Mouse (Mus musculus) MEL (cell line): ENCODE measurements around the gene Cotl1.

Experiments used
- CTCF ChIP-seq, 3 experiments: IDR thresholded peaks in 2 of 3; conservative IDR thresholded peaks in 1 of 3; 2 replicates each; pipeline ENCODE4 v1.5.1; 2011 to 2012; ENCODE audit warnings: low read length in 3 of 3, low read depth in 2 of 3, mild to moderate bottlenecking in 2 of 3, improper control_type of control experiment in 1 of 3, inconsistent platforms in 1 of 3, mixed read lengths in 1 of 3, moderate library complexity in 1 of 3; ENCODE audit not compliant: control insufficient read depth in 1 of 3, insufficient read depth in 1 of 3, poor library complexity in 1 of 3, severe bottlenecking in 1 of 3
- MYC ChIP-seq: IDR thresholded peaks from 2 replicates; pipeline ENCODE4 v1.6.1; 2011; ENCODE audit warnings: low read depth, mild to moderate bottlenecking, low read length, improper control_type of control experiment, moderate library complexity
- TAL1 ChIP-seq: IDR thresholded peaks from 2 replicates; pipeline ENCODE4 v1.6.1; 2012; ENCODE audit warnings: mild to moderate bottlenecking, inconsistent platforms, low read length, moderate library complexity, mixed read lengths
- TCF12 ChIP-seq: IDR thresholded peaks from 2 replicates; pipeline ENCODE4 v1.6.1; 2014; ENCODE audit warnings: low read depth, mild to moderate bottlenecking, inconsistent platforms, low read length, improper control_type of control experiment, moderate library complexity

DNA sequence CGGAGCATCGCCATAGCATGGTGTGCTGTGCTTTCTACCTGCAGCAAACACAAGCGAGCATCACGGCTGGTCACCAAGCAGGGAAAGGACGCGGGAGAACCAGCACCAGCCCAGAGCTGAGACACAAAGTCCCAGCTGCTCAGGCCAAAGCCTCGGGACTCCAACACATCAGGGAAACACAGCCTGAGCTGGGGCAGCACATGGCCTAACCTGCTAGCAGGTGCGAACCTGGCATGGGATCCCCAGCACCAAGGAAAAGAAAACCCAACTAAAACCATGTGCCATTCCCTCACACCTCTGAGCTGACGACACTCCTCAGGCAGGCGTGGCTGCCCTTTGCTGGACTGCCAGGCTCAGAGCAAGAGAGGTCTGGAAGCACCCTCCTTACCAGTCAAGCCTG lies 75.0 kb downstream of the Cotl1 start:
- no peak for TF ChIP-seq TAL1
- no peak for TF ChIP-seq TCF12
- no peak for TF ChIP-seq CTCF (IDR thresholded peaks at IDR 0.05 in 2 of 3, conservative IDR thresholded peaks at IDR 0.05 in 1 of 3; ENCODE audit: control insufficient read depth in 1 of 3, insufficient read depth in 1 of 3, low read depth in 2 of 3, low read length in 3 of 3, poor library complexity in 1 of 3, severe bottlenecking in 1 of 3)
- TF ChIP-seq MYC, result no peak
